Mouse (Mus musculus) thymus, postnatal 14 days (tissue): ENCODE measurements around the gene Zfp62.

Experiments used
- DNase-seq: peaks from one replicate; pipeline ENCODE4 v3.0.0; 2021

Zfp62 gene

DNA sequence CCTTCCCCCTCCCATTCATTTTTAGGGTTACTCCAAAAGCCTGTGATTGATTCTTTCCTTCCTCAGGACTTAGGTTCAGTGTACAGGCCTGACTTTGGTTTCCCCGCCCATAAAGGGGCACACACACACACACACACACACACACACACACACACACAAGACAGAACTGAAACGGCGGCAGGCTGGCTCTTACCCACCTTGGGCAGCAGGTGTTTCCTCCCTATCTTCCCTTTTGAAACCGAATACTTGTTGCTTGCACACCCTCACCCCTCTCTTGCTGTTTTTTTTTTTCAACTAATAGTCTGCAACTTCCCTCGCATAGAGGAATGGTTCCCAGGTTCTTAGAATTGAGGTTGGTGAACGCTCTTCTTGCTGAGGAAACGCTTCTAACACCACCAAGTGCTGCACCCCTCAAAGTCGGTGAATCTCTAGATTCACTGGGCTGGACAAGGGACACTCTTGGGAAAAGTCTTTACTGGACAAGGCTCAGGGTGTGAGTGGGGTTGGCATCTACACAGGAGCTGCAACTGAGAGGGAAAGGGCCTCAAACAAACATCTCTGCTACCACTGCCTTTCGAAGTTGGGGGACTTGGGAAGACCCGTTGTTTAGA is 46.8 kb downstream of the Zfp62 start:
- DNase-seq = peak; percentile 86

GRCm38 (mm10) chr11:49250422-49251379 is 47.6 kb downstream of the Zfp62 start:
- peak; percentile 88 for DNase-seq

GRCm38 (mm10) chr11:49251380-49251761 is 48.3 kb downstream of the Zfp62 start:
- DNase-seq = no peak

- peak; percentile 57 for DNase-seq
These were observed 49.0 kb downstream of the Zfp62 start for GRCm38 (mm10) chr11:49252048-49252447.

DNA sequence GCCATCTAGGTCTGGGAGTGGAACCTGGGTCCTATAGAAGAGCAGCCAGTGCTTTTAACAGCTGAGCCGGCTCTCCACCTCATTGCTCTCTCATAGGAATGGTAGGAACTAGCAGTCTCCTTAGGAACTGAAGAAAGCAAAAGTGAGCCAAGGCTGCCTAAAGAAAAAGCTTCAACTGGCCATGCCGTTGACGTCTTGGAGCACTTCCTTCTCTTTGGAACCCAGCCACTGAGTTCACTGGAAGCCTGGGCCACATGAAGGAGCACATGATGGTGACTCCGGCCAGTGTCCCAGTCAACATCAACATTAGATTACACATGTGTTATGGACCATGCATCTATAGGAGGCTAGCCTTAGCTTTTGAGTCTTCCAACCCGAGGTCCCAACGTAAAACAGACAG is 49.9 kb downstream of the Zfp62 start:
- no peak for DNase-seq

GRCm38 (mm10) chr11:49259296-49259695 is 56.2 kb downstream of the Zfp62 start:
- DNase-seq = no peak

- DNase-seq = no peak
These were observed 56.7 kb downstream of the Zfp62 start for GRCm38 (mm10) chr11:49259829-49260228.

GRCm38 (mm10) chr11:49260598-49261312 is 57.7 kb downstream of the Zfp62 start:
- no peak for DNase-seq

- DNase-seq = no peak
These were observed 58.3 kb downstream of the Zfp62 start for GRCm38 (mm10) chr11:49261313-49261855.

DNA sequence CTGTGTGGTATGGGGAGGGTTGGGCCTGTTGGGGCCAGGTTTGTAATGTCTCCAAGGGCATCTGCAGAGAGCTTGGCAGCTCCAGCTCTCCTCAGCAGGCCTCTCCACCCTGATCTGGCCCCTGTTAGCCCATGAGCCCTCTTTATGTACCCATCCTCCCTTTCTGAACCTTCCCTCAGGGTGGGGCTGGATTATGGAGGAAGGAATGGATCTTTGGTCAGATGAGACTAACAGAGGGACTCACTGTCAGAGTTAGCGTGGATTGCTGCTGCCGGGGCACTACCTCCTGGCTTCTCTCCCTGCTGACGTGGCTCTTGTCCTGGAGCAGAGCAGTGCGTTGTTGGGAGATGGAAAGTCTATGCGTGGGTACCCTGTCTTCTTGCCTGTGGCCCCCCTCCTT is 59.2 kb downstream of the Zfp62 start:
- DNase-seq = no peak

- DNase-seq = no peak
These were observed 60.1 kb downstream of the Zfp62 start for GRCm38 (mm10) chr11:49263149-49263548.

DNA sequence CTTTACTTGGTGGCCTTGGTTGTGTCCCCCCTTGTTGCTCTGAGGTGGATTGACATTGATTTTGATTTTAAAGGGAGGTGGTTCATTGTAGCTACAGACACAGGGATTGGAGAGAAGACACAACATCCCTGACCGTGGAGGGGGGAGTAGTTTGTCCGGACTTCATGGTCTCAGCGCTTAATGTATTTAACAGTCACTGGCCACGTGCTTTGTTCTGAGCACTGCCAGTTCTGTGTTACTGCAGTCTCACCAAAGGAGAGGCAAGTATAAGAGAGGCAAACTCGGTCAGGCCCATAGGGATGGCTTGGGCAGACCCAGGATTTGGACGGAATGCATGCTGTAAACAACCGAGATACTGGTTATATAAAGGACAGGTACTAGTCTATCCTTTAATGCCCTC is 61.0 kb downstream of the Zfp62 start:
- DNase-seq = no peak

DNA sequence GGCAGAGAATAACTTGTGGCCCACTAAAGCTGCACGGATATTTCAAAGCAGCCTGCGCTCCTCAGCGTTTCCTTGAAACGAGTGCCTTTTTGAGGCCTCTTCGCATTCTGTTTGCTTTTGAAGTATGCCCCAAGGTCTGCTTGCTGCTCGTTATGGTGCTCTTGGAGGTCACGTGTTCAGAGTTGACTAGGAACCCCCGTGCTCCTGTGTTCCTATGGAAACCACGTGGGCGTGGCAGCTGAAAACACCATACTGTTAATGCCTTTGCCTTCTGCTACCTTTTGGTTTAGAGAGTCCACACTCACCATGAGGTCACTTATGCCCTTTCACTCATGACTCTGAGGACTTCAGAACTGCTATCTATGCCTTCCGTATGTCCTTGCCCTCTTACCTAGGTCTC is 61.5 kb downstream of the Zfp62 start:
- no peak for DNase-seq

GRCm38 (mm10) chr11:49265101-49265500 is 62.0 kb downstream of the Zfp62 start:
- DNase-seq = no peak

- DNase-seq = no peak
These were observed 63.6 kb downstream of the Zfp62 start for GRCm38 (mm10) chr11:49266671-49267070.

DNA sequence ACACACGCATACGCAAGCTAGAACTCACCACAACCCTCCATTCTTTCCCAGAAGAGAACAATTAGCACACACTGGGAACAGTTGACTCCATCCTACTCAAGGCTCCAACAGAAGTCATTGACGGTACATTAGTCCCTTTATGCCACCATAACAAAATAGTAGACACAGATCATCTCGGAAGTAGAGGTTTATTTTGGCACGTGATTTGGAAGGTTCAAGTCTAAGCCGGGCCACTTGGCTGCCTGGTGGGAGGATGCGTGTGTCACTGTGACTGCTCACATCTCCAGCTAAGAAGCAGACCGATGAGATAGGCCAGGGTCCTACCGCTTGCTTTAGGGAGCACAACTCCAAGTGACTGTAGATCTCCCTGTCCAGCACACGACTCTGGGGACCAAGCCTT is 64.2 kb downstream of the Zfp62 start:
- no peak for DNase-seq

DNA sequence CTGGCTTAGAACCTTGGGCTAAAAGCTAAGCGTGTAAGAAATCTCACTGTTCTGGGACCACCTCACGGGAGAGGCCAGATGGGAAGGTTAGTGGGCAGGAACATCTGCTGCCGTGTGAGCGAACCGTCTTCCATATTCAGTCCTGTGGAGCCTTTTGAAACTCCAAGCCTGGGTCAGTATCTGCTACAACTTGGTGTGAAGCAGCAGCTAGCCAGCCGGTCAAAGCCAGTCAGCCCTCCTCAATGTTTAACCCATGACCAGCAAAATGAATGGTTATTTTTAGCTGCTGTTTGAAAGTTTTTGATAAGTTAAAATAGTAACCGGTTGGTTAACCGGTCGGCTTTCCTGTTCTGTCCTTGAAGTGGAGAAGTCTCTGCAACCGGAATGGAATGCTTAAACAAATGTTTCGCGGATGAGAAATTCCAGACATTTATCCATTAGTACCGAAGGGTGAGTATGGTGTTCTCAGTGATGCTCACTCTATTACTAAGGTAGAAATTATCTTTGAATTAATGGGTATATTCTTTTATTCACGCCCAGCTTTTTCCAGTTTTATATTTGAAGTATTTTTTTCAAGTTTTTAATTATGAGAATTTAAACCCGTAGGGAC is 65.0 kb downstream of the Zfp62 start:
- no peak for DNase-seq
